Mouse (Mus musculus): ENCODE data around the gene Rpa1. TPM values are rescaled to one million over a fixed set of nuclear protein-coding genes. Genes with fewer than 3 reads are reported as not detected.
A peak's percentile ranks its signal among the peaks of the same experiment; 100 is the strongest.

The Rpa1 gene
- total and polyA plus RNA-seq, 2 experiments from 2014 or later = 51.1 to 66.9 TPM

DNA sequence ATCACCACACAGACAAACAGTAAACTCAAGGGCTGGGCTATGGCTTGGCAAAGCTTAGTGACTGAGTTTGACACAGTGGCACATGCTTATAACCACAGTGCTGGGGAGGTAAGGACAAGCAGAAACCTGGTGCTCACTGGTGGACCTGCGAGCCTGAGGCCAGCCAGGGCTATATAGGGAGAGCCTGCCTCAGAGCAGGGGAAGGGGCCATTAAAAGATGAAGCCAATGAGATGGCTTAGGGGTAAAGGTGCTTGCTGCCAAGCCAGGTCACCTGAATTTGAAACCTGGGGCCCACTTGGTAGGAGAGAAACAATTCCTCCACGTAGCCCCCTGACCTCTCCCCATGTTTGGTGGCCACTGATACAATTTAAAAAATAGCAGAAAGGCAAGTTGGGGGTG is 5.0 kb downstream of the Rpa1 start:
- Histone ChIP-seq H3K27ac (no peak overlapping the region), H3K9me3 (ENCODE audit: low read length) (no peaks in the 10 kb centered on the region), H3K4me3 (ENCODE audit: low read length) (no peak overlapping the region), H3K36me3 (ENCODE audit: insufficient read depth, low read length) (no peaks in the 10 kb centered on the region), H3K4me1 (ENCODE audit: insufficient read depth, low read length) (no peaks in the 10 kb centered on the region), H3K9ac (replicated peaks; ENCODE audit: low read length) (no peak overlapping the region), H3K4me2 (ENCODE audit: low read depth, low read length) (no peak overlapping the region), H3K27me3 (ENCODE audit: insufficient read depth, low read length) (no peaks in the 10 kb centered on the region)
- no peak for TF ChIP-seq CTCF (IDR thresholded peaks at IDR 0.05; ENCODE audit: low read depth)
- DNase-seq (ENCODE audit: low spot score) = no peak
- ATAC-seq = no peak
- WGBS = 95% methylated on average over 2 of the region's 2 CpGs

DNA sequence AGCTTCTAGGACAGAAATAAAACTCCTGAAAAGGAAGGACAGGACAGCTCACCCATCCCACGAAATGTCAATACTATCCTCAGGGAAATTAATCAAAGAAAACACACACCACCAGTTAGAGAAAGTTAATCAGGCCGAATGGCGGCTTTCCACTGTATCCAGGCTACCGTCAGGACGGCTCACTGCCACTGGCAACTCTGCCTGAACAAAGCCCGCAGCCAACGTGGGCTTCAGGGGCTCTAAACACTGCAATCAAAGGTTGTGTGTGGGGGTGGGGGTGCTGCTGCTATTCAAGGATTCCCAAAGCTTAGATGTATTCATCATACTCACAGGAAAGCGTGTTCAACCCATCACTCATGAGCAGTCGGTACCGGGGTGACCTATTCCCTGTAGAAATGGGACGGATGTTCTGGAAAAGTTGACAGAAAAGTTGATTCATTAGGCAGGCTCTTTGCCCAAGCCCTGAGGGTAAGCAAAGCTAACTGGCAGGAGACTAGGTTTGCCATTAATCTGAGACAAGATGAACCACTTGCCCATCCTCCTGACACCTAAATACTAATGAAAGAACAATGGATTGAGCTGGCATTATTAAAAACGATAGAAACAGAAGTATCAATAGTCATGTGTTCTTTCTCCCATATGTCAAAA is 7.3 kb downstream of the Rpa1 start:
- Histone ChIP-seq H3K9ac (replicated peaks; ENCODE audit: low read length) (no peak overlapping the region), H3K36me3 (ENCODE audit: insufficient read depth, low read length) (no peaks in the 10 kb centered on the region), H3K4me3 (ENCODE audit: low read length) (no peak overlapping the region), H3K4me1 (ENCODE audit: insufficient read depth, low read length) (no peaks in the 10 kb centered on the region), H3K4me2 (ENCODE audit: low read depth, low read length) (no peak overlapping the region), H3K27me3 (ENCODE audit: insufficient read depth, low read length) (no peaks in the 10 kb centered on the region), H3K9me3 (ENCODE audit: low read length) (no peaks in the 10 kb centered on the region), H3K27ac (peak overlapping the region; percentile 22; the same call in 1 of the 2 replicates)
- WGBS = 56% methylated on average over 12 of the region's 12 CpGs
- no peak for TF ChIP-seq CTCF (IDR thresholded peaks at IDR 0.05; ENCODE audit: low read depth)
- DNase-seq (ENCODE audit: low spot score) = peak; percentile 22
- no peak for ATAC-seq

DNA sequence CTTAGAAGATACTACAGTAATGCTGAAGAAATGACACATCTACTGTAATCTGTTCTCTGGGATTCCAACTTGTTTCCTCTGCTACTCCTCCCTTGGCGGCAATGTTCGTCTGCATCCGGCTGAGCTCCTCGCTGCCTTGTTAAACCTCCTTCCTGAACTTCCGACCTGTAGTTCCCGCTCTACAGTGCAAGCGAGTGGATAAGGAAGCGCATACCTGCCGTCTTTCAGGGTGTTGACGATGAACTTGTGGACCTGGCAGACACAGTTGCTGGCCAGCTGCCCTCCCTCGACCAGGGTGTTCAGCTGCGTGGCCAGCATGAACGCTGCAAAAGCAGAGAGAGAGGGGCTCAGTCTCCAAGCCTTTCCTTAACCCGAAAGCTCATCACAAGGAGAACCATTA is 8.0 kb downstream of the Rpa1 start:
- ATAC-seq = no peak
- no peaks in the 10 kb centered on the region for H3K9me3 ChIP-seq (ENCODE audit: low read length)
- peak overlapping the region; percentile 22; the same call in 1 of the 2 replicates for H3K27ac ChIP-seq
- no peak overlapping the region for H3K4me3 ChIP-seq (ENCODE audit: low read length)
- H3K4me1 ChIP-seq (ENCODE audit: insufficient read depth, low read length) = no peaks in the 10 kb centered on the region
- WGBS = 80% methylated on average over 14 of the region's 14 CpGs
- TF ChIP-seq CTCF (IDR thresholded peaks at IDR 0.05; ENCODE audit: low read depth) = no peak
- no peaks in the 10 kb centered on the region for H3K36me3 ChIP-seq (ENCODE audit: insufficient read depth, low read length)
- no peak for DNase-seq (ENCODE audit: low spot score)
- H3K9ac ChIP-seq (replicated peaks; ENCODE audit: low read length) = no peak overlapping the region
- no peaks in the 10 kb centered on the region for H3K27me3 ChIP-seq (ENCODE audit: insufficient read depth, low read length)
- H3K4me2 ChIP-seq (ENCODE audit: low read depth, low read length) = no peak overlapping the region

DNA sequence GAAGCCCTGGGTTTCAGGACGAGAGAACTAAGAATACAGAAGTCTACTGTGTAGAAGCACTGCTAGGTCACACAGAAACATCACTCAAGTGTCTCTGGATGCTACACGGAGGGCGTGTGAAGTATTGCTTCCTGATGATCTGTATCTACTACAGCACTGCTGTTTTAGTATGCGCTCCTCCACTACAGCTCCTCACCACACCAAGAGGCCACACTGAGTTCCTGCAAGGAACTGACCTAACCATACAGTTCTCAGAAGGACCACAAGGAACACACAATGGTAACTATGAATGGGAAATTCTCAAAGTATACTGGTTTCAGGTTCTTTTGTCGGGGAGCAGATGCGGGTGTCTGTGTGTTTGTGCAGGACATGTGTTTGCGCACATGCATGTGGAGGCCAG is 10.9 kb downstream of the Rpa1 start:
- Histone ChIP-seq H3K27me3 (ENCODE audit: insufficient read depth, low read length) (no peaks in the 10 kb centered on the region), H3K4me3 (ENCODE audit: low read length) (no peak overlapping the region), H3K9me3 (ENCODE audit: low read length) (no peaks in the 10 kb centered on the region), H3K9ac (replicated peaks; ENCODE audit: low read length) (no peak overlapping the region), H3K4me2 (ENCODE audit: low read depth, low read length) (no peak overlapping the region), H3K27ac (no peak overlapping the region), H3K4me1 (ENCODE audit: insufficient read depth, low read length) (no peaks in the 10 kb centered on the region), H3K36me3 (ENCODE audit: insufficient read depth, low read length) (no peaks in the 10 kb centered on the region)
- ATAC-seq = no peak
- TF ChIP-seq CTCF (IDR thresholded peaks at IDR 0.05; ENCODE audit: low read depth) = no peak
- DNase-seq (ENCODE audit: low spot score) = no peak
- 93% methylated on average over 7 of the region's 7 CpGs for WGBS

DNA sequence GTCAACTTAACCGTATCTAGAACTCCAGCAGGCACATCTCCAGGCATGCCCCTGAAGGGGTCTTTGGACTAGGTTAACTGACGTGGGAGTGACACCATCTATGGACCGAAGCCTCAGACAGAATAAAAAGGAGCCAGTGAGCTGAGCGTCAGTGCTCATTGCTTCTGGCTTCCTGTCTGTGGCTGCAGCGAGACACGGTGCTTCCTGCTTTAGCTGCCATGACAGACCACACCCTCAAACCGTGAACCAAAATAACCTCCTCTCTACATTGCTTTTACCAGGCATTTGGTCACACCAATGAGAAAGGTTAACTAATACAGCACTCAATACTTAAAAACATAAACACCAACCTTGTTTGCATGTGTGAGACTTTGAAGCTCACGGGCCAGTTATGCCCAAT is 11.4 kb downstream of the Rpa1 start:
- ATAC-seq (no peak), DNase-seq (ENCODE audit: low spot score) (no peak)
- Histone ChIP-seq H3K27ac (no peak overlapping the region), H3K27me3 (ENCODE audit: insufficient read depth, low read length) (no peaks in the 10 kb centered on the region), H3K4me3 (ENCODE audit: low read length) (no peak overlapping the region), H3K4me1 (ENCODE audit: insufficient read depth, low read length) (no peaks in the 10 kb centered on the region), H3K36me3 (ENCODE audit: insufficient read depth, low read length) (0 out of 2 replicates have a peak, but pooled peaks cover 4% of the 10 kb centered on the region), H3K9me3 (ENCODE audit: low read length) (no peaks in the 10 kb centered on the region), H3K4me2 (ENCODE audit: low read depth, low read length) (no peak overlapping the region), H3K9ac (replicated peaks; ENCODE audit: low read length) (no peak overlapping the region)
- no peak for TF ChIP-seq CTCF (IDR thresholded peaks at IDR 0.05; ENCODE audit: low read depth)
- 71% methylated on average over 8 of the region's 8 CpGs for WGBS

DNA sequence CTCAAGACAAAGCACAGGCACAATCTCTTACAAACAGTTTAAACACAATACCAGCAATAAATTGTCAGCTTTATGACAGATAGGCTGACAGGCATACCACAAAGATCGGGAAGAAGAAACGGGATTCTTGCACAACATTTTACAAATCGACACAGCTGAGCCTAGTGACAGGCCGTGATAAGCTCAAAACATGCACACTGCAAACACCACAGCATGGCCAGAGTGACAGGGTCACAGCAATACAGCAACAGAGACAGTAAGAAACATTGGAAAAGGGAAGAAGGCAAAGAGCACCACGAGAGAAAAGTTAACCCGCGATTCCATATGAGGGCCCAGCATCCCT is 22.2 kb downstream of the Rpa1 start:
- 87% methylated on average over 7 of the region's 7 CpGs for WGBS
- H3K4me3 ChIP-seq (ENCODE audit: low read length) = no peak overlapping the region
- DNase-seq (ENCODE audit: low spot score) (no peak), ATAC-seq (no peak)
- H3K27ac ChIP-seq = no peak overlapping the region
- no peaks in the 10 kb centered on the region for H3K36me3 ChIP-seq (ENCODE audit: insufficient read depth, low read length)
- H3K27me3 ChIP-seq (ENCODE audit: insufficient read depth, low read length) = no peaks in the 10 kb centered on the region
- TF ChIP-seq CTCF (IDR thresholded peaks at IDR 0.05; ENCODE audit: low read depth) = no peak
- H3K4me2 ChIP-seq (ENCODE audit: low read depth, low read length) = no peak overlapping the region
- no peaks in the 10 kb centered on the region for H3K9me3 ChIP-seq (ENCODE audit: low read length)
- no peaks in the 10 kb centered on the region for H3K4me1 ChIP-seq (ENCODE audit: insufficient read depth, low read length)
- no peak overlapping the region for H3K9ac ChIP-seq (replicated peaks; ENCODE audit: low read length)

DNA sequence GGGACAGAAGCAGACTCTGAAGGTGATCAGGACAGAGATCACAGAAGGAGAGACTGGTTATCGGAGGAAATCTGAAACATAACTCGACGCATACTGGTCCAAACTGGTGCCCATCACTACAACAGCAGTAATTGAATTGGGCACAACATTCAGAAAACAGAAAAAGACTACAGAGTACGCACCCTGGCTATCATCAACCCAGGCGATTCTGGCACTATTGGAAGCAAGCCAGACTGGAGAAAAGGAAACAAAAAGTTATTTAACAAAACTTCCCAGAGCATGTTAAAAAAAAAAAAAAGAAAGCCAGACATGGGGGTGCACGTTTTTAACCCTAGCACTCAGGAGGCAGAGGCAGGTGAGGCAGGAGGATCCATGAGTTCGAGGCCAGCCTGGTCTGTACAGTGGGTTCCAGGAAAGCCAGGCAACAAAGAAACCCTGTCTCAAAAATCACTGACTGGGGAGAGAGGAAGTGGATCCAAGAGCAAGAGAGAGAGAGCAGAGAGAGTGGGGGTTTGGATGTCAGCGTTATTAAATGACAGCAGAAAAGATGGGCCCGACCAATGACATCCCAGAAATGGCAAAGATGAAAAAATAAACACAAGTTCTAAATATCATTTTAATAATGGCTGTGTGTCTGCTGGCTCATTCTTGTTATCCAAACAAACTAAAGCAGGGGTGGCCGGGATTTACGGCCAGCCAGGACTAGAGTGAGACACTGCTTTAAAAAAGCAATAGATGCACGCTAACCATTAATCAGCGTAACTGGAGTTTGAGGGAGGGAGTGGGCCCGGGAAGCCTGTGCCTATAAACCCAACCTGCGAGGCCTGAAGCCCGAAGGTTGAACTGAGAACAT is 22.8 kb downstream of the Rpa1 start:
- H3K4me2 ChIP-seq (ENCODE audit: low read depth, low read length) = no peak overlapping the region
- no peaks in the 10 kb centered on the region for H3K9me3 ChIP-seq (ENCODE audit: low read length)
- WGBS = 73% methylated on average over 16 of the region's 16 CpGs
- DNase-seq (ENCODE audit: low spot score) (no peak), ATAC-seq (no peak)
- H3K36me3 ChIP-seq (ENCODE audit: insufficient read depth, low read length) = no peaks in the 10 kb centered on the region
- no peak for TF ChIP-seq CTCF (IDR thresholded peaks at IDR 0.05; ENCODE audit: low read depth)
- no peaks in the 10 kb centered on the region for H3K4me1 ChIP-seq (ENCODE audit: insufficient read depth, low read length)
- H3K27me3 ChIP-seq (ENCODE audit: insufficient read depth, low read length) = no peaks in the 10 kb centered on the region
- H3K27ac ChIP-seq = no peak overlapping the region
- H3K9ac ChIP-seq (replicated peaks; ENCODE audit: low read length) = no peak overlapping the region
- H3K4me3 ChIP-seq (ENCODE audit: low read length) = no peak overlapping the region
